Mouse (Mus musculus): ENCODE measurements around the gene Ccdc87. TPM values are rescaled to one million over a fixed set of nuclear protein-coding genes. Genes with fewer than 3 reads are reported as not detected.
"Not testable (repeated sequence)": the region's sequence is repeated elsewhere in the genome, so short reads cannot be mapped to it uniquely, and the experiment has no call there.

Ccdc87 gene
- polyA plus RNA-seq, 1 experiment from 2014 or later: not detected

GRCm38 (mm10) chr19:4855951-4856350, 16.8 kb downstream of the Ccdc87 start:
- 79% methylated on average over 4 of the region's 4 CpGs for WGBS
- peak overlapping the region; percentile 97; the same call in 1 of the 2 replicates for H3K4me2 ChIP-seq (replicated peaks; ENCODE audit: low read depth)
- H3K27ac ChIP-seq (ENCODE audit: low read depth, low read length): no peak overlapping the region
- H3K4me1 ChIP-seq (replicated peaks; ENCODE audit: control insufficient read depth, insufficient read depth, low read length): peaks cover 4% of the 10 kb centered on the region; the same call in 1 of the 2 replicates
- no peaks in the 10 kb centered on the region for H3K36me3 ChIP-seq (ENCODE audit: control insufficient read depth, insufficient read depth)
- H3K9me3 ChIP-seq (ENCODE audit: control insufficient read depth): no peaks in the 10 kb centered on the region
- H3K9ac ChIP-seq (ENCODE audit: low read depth, low read length): no peak overlapping the region
- H3K27me3 ChIP-seq (replicated peaks; ENCODE audit: control insufficient read depth, insufficient read depth, low read length): peaks cover 3% of the 10 kb centered on the region; the same call in 1 of the 2 replicates
- no peak for TF ChIP-seq CTCF (IDR thresholded peaks at IDR 0.05; ENCODE audit: low read depth)
- ATAC-seq: no peak
- H3K4me3 ChIP-seq (ENCODE audit: low read depth, low read length): no peak overlapping the region

GRCm38 (mm10) chr19:4859081-4859480, 19.9 kb downstream of the Ccdc87 start:
- Histone ChIP-seq H3K4me2 (replicated peaks; ENCODE audit: low read depth) (no peak overlapping the region), H3K27ac (ENCODE audit: low read depth, low read length) (no peak overlapping the region), H3K36me3 (ENCODE audit: control insufficient read depth, insufficient read depth) (no peaks in the 10 kb centered on the region), H3K9me3 (ENCODE audit: control insufficient read depth) (no peaks in the 10 kb centered on the region), H3K9ac (ENCODE audit: low read depth, low read length) (no peak overlapping the region), H3K4me1 (replicated peaks; ENCODE audit: control insufficient read depth, insufficient read depth, low read length) (peaks cover 4% of the 10 kb centered on the region; the same call in 1 of the 2 replicates), H3K4me3 (ENCODE audit: low read depth, low read length) (no peak overlapping the region), H3K27me3 (replicated peaks; ENCODE audit: control insufficient read depth, insufficient read depth, low read length) (peaks cover 3% of the 10 kb centered on the region; the same call in 1 of the 2 replicates)
- TF ChIP-seq CTCF (IDR thresholded peaks at IDR 0.05; ENCODE audit: low read depth): no peak
- WGBS: 65% methylated on average over 6 of the region's 6 CpGs
- ATAC-seq: no peak

- no peaks in the 10 kb centered on the region for H3K9me3 ChIP-seq (ENCODE audit: control insufficient read depth)
- TF ChIP-seq CTCF (IDR thresholded peaks at IDR 0.05; ENCODE audit: low read depth): no peak
- no peak overlapping the region for H3K4me2 ChIP-seq (replicated peaks; ENCODE audit: low read depth)
- 65% methylated on average over 6 of the region's 6 CpGs for WGBS
- H3K4me3 ChIP-seq (ENCODE audit: low read depth, low read length): no peak overlapping the region
- H3K27ac ChIP-seq (ENCODE audit: low read depth, low read length): no peak overlapping the region
- H3K4me1 ChIP-seq (replicated peaks; ENCODE audit: control insufficient read depth, insufficient read depth, low read length): no peaks in the 10 kb centered on the region
- no peak for ATAC-seq
- no peak overlapping the region for H3K9ac ChIP-seq (ENCODE audit: low read depth, low read length)
- H3K27me3 ChIP-seq (replicated peaks; ENCODE audit: control insufficient read depth, insufficient read depth, low read length): peaks cover 5% of the 10 kb centered on the region
- H3K36me3 ChIP-seq (ENCODE audit: control insufficient read depth, insufficient read depth): no peaks in the 10 kb centered on the region
These were observed 23.9 kb downstream of the Ccdc87 start for GRCm38 (mm10) chr19:4863048-4863447.

DNA sequence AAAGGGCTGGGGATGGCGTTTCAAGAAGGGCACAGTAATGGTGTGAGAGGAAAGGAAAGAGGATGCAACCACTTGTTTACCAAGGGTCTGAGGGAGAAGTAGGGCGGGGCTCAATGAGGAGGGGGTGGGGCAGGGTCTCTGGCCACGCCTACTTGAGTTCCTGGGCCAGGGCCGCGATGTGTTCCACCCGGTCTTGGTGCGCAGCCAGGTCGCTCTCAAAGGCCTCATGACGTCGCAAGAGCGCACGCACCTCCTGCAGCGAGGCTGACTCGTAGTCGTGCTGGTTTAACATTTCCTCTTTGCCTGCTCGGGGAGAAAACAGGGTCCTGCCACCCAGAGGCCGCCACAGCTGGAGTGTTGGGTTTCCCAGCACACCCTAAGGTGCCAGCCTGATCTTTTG, 26.0 kb downstream of the Ccdc87 start:
- Histone ChIP-seq H3K9me3 (ENCODE audit: control insufficient read depth) (no peaks in the 10 kb centered on the region), H3K27ac (ENCODE audit: low read depth, low read length) (no peak overlapping the region), H3K4me2 (replicated peaks; ENCODE audit: low read depth) (peak overlapping the region; percentile 32; the same call in 1 of the 2 replicates), H3K27me3 (replicated peaks; ENCODE audit: control insufficient read depth, insufficient read depth, low read length) (peaks cover 5% of the 10 kb centered on the region), H3K4me1 (replicated peaks; ENCODE audit: control insufficient read depth, insufficient read depth, low read length) (no peaks in the 10 kb centered on the region), H3K4me3 (ENCODE audit: low read depth, low read length) (no peak overlapping the region), H3K9ac (ENCODE audit: low read depth, low read length) (no peak overlapping the region), H3K36me3 (ENCODE audit: control insufficient read depth, insufficient read depth) (no peaks in the 10 kb centered on the region)
- 0 out of 2 replicates have a peak, but pooled peaks have one; percentile 3 for TF ChIP-seq CTCF (IDR thresholded peaks at IDR 0.05; ENCODE audit: low read depth)
- no peak for ATAC-seq
- WGBS: 4% methylated on average over 16 of the region's 17 CpGs

DNA sequence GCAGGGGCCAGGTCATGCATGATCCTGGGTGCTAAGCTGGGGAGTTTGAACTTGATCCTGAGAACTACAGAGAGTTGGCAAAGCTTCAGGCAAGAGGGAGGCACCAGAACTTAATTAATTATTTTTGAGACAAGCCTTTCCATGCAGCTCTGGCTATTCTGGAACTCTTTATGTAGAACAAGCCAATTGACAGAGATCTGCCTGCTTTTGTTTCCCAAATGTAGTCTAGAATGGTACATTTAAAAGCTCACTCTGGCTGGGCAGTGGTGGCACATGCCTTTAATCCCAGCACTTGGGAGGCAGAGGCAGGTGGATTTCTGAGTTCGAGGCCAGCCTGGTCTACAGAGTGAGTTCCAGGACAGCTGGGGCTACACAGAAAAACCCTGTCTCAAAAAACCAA, 35.4 kb downstream of the Ccdc87 start:
- not testable (repeated sequence) for H3K4me3 ChIP-seq (ENCODE audit: low read depth, low read length); H3K9ac ChIP-seq (ENCODE audit: low read depth, low read length); H3K27ac ChIP-seq (ENCODE audit: low read depth, low read length); H3K27me3 ChIP-seq (replicated peaks; ENCODE audit: control insufficient read depth, insufficient read depth, low read length); H3K4me2 ChIP-seq (replicated peaks; ENCODE audit: low read depth); ATAC-seq; H3K4me1 ChIP-seq (replicated peaks; ENCODE audit: control insufficient read depth, insufficient read depth, low read length); H3K9me3 ChIP-seq (ENCODE audit: control insufficient read depth); H3K36me3 ChIP-seq (ENCODE audit: control insufficient read depth, insufficient read depth)
- 79% methylated on average over 1 of the region's 1 CpGs for WGBS

- H3K4me2 ChIP-seq (replicated peaks; ENCODE audit: low read depth): no peak overlapping the region
- H3K9me3 ChIP-seq (ENCODE audit: control insufficient read depth): no peaks in the 10 kb centered on the region
- no peak overlapping the region for H3K27ac ChIP-seq (ENCODE audit: low read depth, low read length)
- no peaks in the 10 kb centered on the region for H3K36me3 ChIP-seq (ENCODE audit: control insufficient read depth, insufficient read depth)
- H3K27me3 ChIP-seq (replicated peaks; ENCODE audit: control insufficient read depth, insufficient read depth, low read length): 0 out of 2 replicates have a peak, but pooled peaks cover 4% of the 10 kb centered on the region
- peaks cover 5% of the 10 kb centered on the region; the same call in 1 of the 2 replicates for H3K4me1 ChIP-seq (replicated peaks; ENCODE audit: control insufficient read depth, insufficient read depth, low read length)
- WGBS: 60% methylated on average over 3 of the region's 4 CpGs
- no peak for ATAC-seq
- H3K9ac ChIP-seq (ENCODE audit: low read depth, low read length): no peak overlapping the region
- no peak overlapping the region for H3K4me3 ChIP-seq (ENCODE audit: low read depth, low read length)
- TF ChIP-seq CTCF (IDR thresholded peaks at IDR 0.05; ENCODE audit: low read depth): no peak
These were observed 37.1 kb downstream of the Ccdc87 start for GRCm38 (mm10) chr19:4876241-4876640.

DNA sequence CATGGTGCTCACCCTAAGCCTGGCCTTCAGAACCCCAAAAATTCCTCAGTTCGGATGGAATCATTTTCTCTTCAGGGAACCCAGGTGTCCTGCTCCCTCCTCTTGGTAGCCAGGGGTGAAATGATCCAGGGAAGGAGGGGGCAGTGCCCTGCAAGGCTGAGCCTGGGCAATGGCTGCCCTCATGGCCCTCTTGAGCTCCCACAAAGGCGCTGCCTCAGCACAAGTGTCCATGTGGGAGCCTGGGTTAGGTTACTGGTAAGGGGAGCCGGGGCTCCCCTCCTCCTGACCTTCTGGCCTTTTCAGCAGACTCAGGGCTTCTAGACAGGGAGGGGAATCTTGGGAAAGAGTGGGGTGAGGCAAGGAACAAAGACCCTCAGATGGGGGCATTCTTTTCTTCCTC, 37.6 kb downstream of the Ccdc87 start:
- peaks cover 5% of the 10 kb centered on the region; the same call in 1 of the 2 replicates for H3K4me1 ChIP-seq (replicated peaks; ENCODE audit: control insufficient read depth, insufficient read depth, low read length)
- no peak overlapping the region for H3K27ac ChIP-seq (ENCODE audit: low read depth, low read length)
- no peak overlapping the region for H3K4me3 ChIP-seq (ENCODE audit: low read depth, low read length)
- H3K9ac ChIP-seq (ENCODE audit: low read depth, low read length): no peak overlapping the region
- 83% methylated on average over 3 of the region's 3 CpGs for WGBS
- no peaks in the 10 kb centered on the region for H3K36me3 ChIP-seq (ENCODE audit: control insufficient read depth, insufficient read depth)
- no peak overlapping the region for H3K4me2 ChIP-seq (replicated peaks; ENCODE audit: low read depth)
- H3K27me3 ChIP-seq (replicated peaks; ENCODE audit: control insufficient read depth, insufficient read depth, low read length): 0 out of 2 replicates have a peak, but pooled peaks cover 4% of the 10 kb centered on the region
- H3K9me3 ChIP-seq (ENCODE audit: control insufficient read depth): no peaks in the 10 kb centered on the region
- no peak for TF ChIP-seq CTCF (IDR thresholded peaks at IDR 0.05; ENCODE audit: low read depth)
- ATAC-seq: no peak
